Mouse (Mus musculus) small intestine, adult 2 months (tissue): ENCODE data around the gene Slc35e4.

Source experiments
- CTCF ChIP-seq: fragments of 200-500 bp; IDR thresholded peaks from 2 replicates; pipeline ENCODE4 v1.5.1; 2012; ENCODE audit warnings: low read depth, mild to moderate bottlenecking, control low read depth, inconsistent platforms, low read length, moderate library complexity, mixed read lengths; ENCODE audit not compliant: insufficient replicate concordance, insufficient read length; ENCODE audit errors: extremely low read depth
- POLR2A ChIP-seq: fragments of 200-500 bp; IDR thresholded peaks from 2 replicates; pipeline ENCODE4 v1.6.1; 2012; ENCODE audit warnings: low read depth, mild to moderate bottlenecking, control low read depth, inconsistent platforms, low read length, moderate library complexity

- TF ChIP-seq CTCF: peak; percentile 84; the same call in 1 of the 2 replicates
- TF ChIP-seq POLR2A: no peak
Observed at GRCm38 (mm10) chr11:3921281-3921850, 6.9 kb upstream of the Slc35e4 start.
